Mouse (Mus musculus): ENCODE results near the gene Trmt1.

The Trmt1 gene

DNA sequence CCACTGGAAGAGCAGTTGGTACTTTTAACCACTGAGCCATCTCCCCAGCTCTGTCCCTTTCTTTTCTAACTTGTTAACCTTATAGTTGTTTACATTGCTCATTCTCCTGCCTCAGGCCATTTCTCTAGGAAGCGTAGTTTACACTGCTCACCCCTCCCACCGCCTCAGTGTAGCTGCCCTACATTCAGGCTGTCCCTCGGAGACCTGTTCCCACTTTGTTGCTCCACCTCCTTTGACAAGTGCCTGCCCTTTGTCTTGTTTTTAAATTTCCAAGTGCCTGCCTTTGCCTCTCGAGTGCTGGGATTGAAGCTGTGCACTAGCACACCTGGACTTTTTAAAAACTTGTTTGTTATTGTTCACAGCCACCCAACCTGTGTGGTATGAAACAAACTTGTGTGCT lies 7.2 kb downstream of the Trmt1 start:
- DNase-seq (ENCODE audit: low read depth) = no peak

DNA sequence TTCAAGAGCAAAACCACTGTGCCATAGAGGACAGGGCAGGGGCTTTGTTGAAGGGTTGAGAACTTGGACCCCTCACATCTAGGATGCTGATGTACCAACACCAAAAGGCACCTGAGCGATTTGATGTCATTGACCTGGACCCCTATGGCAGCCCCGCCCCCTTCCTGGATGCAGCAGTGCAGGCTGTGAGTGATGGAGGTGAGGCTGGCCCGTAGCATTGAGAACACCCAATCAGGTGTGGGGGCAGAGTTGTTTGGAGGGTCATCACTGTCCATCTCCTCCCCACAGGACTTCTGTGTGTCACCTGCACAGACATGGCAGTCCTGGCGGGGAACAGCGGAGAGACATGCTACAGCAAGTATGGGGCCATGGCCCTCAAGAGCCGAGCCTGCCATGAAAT lies 9.0 kb downstream of the Trmt1 start:
- no peak for DNase-seq (ENCODE audit: low read depth)

DNA sequence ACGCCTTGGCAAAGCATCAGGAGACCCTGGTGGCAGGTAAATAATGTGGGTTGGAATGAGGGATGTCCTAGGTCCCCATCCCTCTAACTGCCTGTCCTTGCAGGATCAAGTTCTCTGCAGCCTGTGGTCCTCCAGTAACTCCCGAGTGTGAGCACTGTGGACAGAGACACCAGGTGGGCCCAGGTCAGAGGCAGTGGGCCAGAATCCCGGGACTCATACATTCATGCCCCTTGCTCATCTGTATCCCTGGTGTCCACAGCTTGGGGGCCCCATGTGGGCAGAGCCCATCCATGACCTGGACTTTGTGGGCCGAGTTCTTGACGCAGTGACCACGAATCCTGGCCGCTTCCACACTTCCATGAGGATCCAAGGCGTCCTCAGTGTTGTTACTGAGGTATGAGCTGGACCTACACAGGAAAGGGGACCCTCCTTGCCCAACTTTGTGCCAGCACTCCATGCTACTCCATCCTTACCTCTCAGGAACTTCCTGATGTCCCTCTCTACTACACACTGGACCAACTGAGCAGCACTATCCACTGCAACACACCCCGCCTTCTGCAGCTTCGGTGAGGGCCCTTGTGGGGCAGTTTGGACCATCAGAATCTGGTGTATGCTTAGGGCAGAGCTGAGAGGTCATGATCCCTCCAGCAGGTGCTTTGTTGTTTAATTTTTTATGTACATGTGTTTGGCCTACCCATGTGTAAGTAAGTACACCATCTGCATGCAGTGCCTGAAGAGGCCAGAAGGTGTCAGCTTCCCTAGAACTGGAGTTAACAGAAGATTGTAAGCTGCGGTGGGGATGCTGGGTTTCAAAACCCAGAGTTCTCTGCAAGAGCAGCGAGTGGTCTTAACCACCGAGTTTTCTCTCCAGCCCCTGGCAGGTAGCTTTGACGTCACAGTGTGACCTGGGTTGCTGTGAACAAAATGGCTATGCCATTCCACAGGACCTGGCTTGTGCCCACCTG lies 11.3 kb downstream of the Trmt1 start:
- no peak for DNase-seq (ENCODE audit: low read depth)

DNA sequence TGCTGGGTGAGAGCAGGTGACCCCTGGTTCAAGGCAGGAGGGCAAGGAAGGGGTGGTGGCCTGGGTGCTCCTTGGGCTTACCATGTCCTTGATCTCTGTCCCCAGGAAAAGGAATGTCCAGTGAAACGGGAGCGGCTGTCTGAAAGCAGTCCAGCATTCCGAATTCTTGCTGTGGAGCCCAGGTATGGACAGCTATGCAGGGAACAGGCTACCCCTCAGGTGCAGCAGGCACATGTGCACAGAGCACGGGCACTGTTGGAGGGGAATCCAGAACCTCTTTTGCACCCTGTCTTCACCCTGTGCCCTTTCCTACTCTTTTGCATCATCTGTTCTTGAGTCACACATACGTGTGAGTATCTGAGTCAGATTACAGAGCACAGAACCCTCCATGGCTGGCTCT lies 12.2 kb downstream of the Trmt1 start:
- no peak for DNase-seq (ENCODE audit: low read depth)

DNA sequence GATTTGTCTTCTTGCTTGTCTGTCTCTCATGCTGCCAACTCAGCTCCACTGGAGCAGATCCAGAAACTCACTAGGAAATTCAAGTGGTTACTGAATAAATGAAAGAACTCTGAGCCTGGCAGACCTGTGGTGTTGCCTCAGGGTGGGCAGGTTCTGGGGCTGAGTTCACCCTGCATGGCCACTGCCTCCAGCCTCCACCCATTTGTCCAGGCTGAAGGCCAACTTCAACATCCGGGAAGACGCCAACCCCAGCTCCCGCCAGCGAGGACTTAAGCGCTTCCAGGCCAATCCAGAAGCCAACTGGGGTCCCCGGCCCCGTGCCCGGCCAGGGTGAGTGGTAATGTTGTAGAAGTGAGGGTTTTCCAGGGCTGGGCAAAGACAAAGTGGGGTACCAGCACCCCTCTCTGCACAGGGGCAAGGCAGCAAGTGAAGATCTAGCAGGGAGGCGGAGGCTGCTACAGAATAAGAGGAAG lies 12.9 kb downstream of the Trmt1 start:
- peak; percentile 81 for DNase-seq (ENCODE audit: low read depth)

DNA sequence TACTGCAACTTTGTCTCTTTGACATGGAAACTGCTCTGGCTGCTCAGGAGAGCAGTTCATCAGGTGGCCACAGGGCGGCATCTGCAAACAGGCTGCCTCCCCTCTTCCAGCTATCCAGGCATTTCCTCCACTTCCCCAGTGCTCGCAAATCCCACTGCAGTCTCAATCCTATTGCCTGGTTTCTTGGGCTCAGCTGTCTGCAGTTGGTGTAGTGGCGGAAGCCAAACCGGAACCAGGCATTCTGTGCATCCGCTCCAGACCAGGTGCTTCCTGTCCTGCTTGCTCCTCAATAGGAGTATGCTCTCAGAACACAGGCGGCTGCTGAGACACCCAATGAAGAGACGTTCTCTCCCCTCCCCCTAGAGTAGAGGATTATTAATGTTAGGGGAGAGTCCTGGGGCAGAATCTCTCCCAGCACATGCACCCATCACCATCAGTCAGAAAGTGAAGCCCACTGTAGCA lies 13.8 kb downstream of the Trmt1 start:
- DNase-seq (ENCODE audit: low read depth) = no peak

DNA sequence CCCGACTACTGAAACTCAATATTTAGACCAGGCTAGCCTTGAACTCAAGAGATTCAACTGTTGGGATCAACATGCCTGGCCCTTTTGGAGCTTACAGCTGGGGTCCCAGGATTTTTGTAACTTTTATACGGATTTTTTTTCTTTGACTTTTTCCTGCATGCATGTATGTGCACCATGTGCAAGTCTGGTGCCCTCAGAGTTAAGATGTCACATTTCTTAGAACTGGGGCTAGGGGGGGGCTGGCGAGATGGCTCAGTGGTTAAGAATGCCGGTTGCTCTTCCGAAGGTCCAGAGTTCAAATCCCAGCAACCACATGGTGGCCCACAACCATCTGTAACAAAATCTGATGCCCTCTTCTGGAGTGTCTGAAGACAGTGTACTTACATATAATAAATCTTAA lies 14.4 kb downstream of the Trmt1 start:
- DNase-seq (ENCODE audit: low read depth) = no peak

DNA sequence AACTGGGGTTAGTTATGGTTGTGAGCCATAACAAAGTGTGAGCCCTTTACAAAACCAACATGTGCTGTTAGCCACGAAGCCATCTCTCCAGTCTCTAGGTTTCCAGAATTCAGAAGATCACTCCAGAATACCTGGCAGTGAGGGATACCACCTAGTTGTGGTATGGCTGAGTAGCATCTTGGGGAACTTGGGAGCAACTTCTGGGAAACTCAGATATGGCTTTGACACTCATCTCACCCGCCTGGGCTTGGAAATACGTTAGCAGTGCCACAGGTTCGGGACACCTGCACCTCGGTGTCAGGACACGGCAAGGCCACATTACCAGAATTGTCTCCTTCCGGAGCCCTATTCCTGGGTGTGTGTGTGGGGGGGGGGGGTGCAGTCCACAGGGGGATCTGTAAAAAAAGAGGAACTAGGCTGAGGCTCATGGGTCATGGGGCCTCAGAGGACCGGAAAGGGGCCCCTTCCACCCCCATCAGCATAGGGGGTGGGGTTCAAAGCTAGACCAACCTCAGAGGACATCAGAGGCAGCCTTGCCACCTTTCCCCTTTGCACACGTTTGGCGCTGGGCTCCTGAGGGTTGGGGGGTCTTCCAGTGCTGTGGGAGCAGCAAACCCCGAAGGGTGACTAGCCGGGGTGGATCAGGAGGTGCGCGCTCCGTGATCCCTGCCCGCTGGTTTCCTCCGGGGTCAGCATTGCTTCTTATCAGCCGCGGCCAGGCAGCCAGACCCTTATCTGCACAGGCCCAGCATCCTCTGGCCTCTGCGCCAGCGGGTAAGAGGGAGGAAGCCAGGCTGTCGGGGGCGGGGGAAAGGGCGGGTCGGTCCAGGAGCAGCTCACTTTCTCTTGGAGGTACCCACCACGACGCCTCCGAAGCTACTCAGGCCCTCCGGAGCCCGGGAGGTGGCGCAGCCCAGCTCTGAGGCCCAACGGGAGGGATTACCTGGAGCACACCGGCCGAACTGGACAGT lies 15.1 kb downstream of the Trmt1 start, which contains the start of gene Lyl1:
Lyl1 (plus strand) TSS at position 517 of the 971 bp plus-strand sequence.
- no peak for DNase-seq (ENCODE audit: low read depth)

DNA sequence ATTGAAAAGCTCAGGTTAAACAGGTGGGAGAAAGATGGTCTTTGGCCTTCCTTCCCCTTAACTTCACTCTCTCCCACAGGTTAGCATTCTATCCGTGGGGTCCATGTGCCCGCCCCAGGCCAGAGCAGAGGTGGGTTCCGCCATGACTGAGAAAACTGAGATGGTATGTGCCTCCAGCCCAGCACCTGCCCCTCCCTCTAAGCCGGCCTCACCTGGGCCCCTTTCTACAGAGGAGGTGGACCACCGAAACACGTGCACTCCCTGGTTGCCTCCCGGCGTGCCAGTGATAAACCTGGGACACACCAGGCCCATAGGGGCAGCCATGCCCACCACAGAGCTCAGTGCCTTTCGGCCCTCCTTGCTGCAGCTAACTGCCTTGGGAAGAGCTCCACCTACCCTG lies 16.5 kb downstream of the Trmt1 start:
- DNase-seq (ENCODE audit: low read depth) = no peak

DNA sequence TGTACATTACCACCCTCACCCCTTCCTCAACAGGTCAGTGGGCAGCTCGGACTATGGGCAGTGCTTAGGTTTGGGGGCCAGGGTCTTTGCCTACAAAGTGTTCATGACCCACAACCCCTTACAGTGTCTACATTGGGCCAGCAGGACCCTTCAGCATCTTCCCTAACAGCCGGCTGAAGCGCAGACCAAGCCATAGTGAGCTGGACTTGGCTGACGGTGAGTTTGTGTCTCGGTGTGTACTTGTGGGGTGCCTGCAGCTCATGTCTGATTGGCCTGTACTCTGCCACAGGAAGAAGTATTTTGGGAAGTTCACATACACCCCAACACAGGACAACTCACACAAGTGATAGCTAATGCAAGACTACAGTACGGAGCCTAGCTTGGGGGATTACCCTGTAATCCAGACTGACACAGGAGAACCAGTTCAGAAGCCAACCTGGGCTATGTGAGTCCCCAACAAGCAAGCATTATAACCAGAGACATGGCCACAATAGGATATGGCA lies 16.9 kb downstream of the Trmt1 start:
- DNase-seq (ENCODE audit: low read depth) = no peak

DNA sequence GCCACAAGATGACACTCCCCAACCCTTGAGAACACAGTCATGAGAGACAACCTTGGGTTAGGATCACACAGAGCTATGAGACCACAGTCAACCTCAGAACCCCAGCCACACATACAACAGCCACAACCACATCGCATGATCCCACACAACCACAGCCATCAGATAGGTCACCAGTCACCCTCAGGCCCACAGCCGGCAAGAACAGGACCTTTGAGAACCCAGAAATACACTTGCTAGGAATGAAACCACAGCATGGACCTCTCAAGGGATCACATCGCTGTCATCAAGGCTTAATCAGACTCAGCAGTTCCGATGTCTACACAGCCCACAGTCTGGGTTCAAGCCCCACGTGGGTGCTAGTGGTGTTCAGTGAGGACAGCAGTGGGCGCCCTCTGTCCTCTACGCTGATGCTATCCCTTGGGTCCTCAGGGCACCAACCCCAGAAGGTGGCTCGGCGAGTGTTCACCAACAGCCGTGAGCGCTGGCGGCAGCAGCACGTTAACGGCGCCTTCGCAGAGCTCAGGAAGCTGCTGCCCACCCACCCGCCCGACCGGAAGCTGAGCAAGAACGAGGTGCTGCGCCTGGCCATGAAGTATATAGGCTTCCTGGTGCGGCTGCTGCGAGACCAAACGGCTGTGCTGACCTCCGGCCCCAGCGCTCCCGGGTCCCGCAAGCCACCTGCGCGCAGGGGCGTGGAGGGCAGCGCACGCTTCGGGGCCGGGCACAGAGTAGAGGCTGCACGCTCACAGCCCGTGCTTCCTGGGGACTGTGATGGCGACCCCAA lies 17.6 kb downstream of the Trmt1 start:
- no peak for DNase-seq (ENCODE audit: low read depth)

DNA sequence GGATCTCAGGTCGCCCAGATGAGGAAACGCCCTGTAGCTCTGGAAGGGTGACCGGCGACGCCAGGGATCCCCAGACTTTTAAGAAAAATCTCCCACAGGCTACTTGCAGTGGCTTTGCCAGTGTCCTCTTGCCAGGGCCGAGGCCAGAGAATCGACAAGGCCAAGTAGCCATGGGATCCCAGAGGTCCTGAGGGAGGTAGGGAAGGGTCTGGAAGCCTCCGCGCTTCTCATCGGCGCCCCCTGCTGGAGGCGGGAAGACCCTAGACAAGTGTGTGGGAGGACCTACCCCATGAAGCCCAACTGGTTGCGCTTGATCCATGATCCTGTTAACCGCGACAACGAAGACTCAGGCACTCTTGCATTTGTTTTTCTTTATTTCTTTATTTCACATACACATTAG lies 18.2 kb downstream of the Trmt1 start:
- DNase-seq (ENCODE audit: low read depth) = no peak

DNA sequence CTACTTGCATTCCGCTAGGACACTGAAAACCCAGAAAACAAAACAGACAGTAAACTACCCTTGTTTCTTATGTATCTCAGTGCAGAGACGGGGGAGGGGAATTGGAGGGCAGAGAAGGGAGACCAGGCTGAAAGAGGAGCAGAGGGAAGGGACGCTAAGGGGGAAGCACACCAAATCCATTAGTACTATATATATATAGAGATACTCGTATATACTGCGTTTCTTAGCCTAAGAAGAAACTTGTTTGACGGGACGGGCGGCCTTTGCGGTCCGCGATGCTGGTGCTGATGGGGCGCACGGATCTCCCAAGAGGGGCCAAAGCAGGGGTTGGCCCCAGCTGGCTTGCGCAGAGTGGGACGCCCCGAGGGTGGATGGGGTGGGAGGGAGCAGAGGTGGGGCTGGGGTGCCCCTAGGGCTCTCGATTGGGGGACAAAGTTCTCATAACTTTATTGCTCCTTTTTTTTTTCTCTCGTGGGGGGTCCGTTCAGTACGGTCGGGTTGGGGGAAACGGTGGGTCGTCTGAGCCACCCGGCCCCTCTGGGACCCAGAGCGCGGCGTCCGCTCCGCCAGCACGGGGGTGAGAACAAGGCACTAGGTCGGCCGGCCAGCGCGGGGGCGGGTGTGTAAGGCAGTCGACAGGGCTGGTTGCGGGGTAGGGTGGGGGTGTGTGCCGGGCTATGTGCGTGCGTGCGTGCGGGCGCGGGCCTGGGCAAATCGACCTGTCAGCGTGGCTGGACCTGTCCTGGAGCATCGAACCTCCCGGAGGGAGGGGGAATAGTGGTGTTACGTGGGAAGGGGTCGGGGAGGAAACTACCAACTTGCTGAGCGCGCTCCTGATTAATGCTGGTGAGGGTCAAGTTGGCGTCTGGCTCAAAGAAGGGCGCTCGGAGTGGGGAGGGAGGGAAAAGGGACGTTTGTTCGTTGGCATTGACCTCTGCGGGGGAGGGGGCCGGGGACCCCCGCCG lies 19.0 kb downstream of the Trmt1 start:
- no peak for DNase-seq (ENCODE audit: low read depth)

DNA sequence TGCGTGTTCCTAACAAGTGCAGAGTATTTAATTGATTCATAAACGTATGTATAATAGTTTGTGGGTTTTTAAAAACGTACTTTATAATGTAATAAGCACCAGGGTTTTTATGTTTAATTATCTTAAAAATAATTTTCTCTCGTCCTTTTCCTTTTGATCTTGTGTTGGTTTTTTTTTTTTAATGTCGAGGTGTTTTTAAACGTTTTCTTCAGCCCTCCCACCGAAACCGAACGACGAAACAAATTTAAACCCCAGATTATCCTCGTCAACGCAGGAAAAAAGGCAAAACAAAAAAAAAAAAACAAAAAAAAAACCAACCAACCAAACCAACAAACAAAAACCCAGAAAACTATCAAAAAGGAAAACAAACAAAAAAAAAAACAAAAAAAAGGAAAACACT lies 19.9 kb downstream of the Trmt1 start:
- no peak for DNase-seq (ENCODE audit: low read depth)

DNA sequence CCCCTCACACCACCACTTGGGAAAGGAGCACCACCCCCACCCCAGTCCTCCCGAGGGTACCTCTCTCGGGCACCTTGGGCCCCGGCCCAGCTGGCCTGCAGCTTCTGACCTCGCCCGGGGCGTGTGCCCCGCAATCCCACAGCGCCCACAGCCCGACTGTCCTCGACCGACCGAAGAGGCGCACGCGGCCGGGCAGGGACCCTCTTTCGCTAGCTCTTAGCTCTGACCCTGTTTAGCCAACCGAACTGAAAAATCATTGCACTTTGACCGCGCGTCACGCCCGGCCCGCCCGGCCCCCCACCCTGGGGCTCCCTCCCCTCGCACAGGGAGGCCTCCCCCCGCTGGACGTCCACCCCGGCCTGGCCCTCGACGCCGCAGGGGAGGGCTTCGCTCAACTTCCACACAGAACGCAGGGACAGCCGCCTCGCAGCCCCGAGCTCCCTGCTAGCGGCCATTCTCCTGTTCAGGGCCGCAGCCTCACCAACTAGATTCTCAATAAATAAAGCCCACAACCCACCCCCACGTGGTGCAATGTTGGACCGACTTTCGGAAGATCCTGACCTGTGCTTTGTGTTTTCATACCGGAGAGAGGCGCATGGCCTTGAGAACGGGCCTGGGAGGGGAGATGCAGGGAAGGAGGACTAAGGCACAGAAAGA lies 20.6 kb downstream of the Trmt1 start:
- DNase-seq (ENCODE audit: low read depth) = no peak

DNA sequence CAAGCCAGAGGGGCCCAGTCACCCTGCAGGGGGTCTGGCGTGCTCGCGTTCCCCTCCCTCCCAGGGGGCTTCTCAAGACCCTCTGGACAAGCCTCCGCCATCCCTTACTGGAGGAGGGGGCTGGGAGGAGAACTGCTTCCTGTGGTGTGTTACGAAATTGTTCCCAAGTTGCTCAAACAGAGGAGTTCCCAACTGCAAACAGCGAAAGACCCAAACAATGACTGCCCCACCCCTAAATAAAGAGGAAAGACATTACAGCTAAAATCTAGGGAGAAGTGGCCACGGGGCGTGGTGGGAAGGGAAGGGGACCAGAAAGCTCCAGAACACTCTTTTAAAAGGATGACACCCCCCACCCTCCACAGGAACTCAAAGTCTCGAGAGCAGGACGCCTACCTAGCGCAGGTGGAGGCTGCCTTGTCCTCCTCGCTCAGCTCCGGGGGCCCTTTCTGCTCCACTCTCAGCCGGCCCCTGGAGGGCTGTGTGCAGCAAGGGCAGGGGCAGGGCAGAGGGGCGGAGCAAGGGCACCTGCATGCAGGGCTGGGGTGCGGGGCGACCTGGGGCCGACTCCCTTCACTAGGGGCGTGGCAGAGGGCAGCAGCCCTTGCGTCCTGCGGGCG lies 21.3 kb downstream of the Trmt1 start:
- DNase-seq (ENCODE audit: low read depth) = no peak

DNA sequence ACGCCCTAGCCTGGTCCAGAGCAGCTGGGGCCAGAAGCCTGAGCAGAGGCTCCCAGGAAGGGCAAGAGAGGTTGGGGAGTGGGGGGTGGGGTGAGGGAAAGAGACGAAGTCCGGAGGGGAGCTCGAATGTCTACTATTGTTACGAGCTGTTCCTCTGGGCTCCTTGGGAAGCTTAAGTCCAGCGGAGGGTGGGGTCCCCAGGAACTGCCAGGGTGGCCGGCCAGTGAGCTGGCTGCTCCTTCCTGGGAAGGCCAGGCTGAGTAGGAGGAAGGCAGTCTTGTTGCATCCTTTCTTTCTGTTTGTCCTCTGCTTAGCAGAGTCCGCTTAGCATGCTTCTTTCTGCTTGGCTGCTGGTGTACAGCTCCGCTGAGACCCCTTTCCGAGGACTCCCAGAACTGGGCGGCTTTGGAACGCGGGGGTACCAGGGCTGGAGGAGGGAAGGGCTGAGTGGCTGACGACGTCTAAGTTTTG lies 22.0 kb downstream of the Trmt1 start:
- no peak for DNase-seq (ENCODE audit: low read depth)

DNA sequence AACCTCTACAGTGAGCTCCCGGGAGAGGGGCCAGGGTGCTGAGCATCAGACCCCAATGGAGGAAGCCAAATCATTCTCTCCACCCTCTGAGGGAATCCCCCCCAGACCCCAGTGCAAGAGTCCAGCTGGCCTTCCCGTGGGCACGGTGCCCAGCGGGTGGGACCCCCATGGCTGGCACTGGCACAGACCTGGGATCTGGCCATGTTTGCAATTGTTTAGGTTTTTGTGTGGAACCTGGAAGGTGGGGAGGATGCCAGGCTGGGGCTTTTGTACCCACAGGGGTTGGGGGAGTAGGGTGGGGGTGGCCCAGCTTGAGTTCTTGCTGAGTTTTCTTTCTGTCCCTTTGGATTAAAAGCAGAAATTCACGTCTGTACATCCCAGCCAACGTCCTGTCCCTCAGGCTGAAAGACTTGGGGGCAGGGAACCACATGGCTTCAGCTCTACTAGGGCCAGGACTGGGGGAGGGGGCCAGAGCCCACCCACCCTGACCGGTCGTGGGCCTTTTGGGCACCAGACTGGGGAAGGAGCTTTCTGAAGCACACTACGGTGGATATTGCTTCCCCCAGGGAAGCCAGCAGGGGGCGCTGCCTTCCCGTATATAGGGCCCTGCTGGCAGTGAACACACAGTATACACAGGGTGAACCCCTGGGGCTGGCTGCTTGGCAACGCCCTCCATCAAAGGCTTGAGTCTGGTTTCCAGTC lies 22.8 kb downstream of the Trmt1 start:
- no peak for DNase-seq (ENCODE audit: low read depth)

DNA sequence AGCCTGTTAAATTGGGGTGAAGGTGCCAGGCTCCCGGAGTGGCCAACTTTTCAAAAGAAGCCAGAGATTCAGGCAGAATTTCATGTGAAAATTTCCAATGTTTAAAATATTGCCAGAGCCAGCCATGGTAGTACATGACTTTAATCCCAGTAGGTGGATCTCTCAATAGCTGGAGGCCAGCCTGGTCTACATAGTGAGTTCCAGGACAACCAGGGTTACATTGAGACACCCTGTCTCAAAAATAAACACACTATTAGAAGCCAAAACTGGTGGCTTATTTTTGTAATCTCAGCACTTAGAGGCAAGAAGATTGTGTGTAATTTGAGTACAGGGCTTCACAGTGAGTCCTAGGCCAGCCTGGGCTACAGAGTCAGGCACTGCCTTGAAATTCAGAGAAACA lies 23.8 kb downstream of the Trmt1 start:
- no peak for DNase-seq (ENCODE audit: low read depth)
